Mouse (Mus musculus) testis, adult 2 months (tissue): Measurements from ENCODE around the gene Sertad3.

Experiments
- CTCF ChIP-seq: fragments of 200-500 bp; IDR thresholded peaks from 2 replicates; pipeline ENCODE4 v1.5.1; 2012; ENCODE audit warnings: low read depth, mild to moderate bottlenecking, inconsistent platforms, low read length, moderate library complexity; ENCODE audit not compliant: control insufficient read depth, insufficient read depth, insufficient replicate concordance
- POLR2A ChIP-seq: fragments of 200-500 bp; IDR thresholded peaks from 2 replicates; pipeline ENCODE4 v1.6.1; 2012; ENCODE audit warnings: low read depth, mild to moderate bottlenecking, inconsistent platforms, low read length, moderate library complexity; ENCODE audit not compliant: control insufficient read depth

DNA sequence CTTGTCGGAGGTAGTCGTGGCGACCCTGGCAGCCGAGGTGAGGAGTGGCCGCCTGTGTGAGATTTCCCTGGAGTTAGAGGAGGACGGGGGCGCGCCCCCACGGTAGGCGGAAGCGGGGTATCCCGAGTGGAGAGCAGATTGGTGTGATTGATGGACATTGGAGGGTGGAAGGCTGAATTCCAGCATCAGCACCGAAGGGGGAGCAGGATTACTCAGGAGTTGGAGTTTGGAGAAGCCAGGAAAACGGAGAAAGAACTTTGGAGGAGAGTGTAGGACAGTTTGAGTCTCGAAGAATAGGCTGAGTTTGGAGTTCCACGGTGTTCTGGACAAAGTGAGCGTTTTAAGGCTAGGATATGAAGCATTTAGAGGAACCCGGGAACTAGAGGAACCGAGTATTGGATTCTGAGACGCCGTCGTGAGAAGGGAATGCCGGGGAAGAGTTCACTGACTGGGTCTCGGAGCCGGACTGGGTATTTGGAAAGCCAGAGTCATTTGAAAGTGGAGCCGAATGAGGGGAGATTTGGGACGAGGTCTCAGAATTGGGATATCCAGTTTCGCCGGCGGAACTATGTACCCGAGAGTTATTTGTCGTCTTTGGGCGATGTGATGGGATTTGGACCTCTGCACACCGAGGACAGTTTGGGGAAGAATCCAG, 394 bp downstream of the Sertad3 start:
- TF ChIP-seq CTCF (no peak), POLR2A (no peak)
